Mouse (Mus musculus) heart, embryonic 11.5 days (tissue): ENCODE data around the gene Dscam. TPM values are rescaled to one million over a fixed set of nuclear protein-coding genes. Genes with fewer than 3 reads are reported as not detected.

Source experiments
- ATAC-seq: fragments of 200-750 bp; cut with Nextera tagmentation; replicated peaks from 2 replicates; pipeline ENCODE4 v1.8.0; 2017; ENCODE audit warnings: moderate library complexity; ENCODE audit not compliant: insufficient number of reproducible peaks, low FRiP score, low TSS enrichment
- H3K27ac ChIP-seq: fragments of 300-500 bp; sonication (generic); 2 replicates; pipeline ENCODE4 v1.5.1; 2014; ENCODE audit warnings: mild to moderate bottlenecking, low read depth, low read length
- H3K27me3 ChIP-seq: fragments of 300-500 bp; sonication (generic); 2 replicates; pipeline ENCODE4 v1.6.1; 2014; ENCODE audit warnings: mild to moderate bottlenecking, low read length, mixed read lengths; ENCODE audit not compliant: control insufficient read depth, insufficient read depth
- H3K36me3 ChIP-seq: fragments of 300-500 bp; sonication (generic); 2 replicates; pipeline ENCODE4 v1.6.1; 2014; ENCODE audit warnings: mild to moderate bottlenecking, low read length, moderate library complexity, mixed read lengths; ENCODE audit not compliant: control insufficient read depth, insufficient read depth
- H3K4me1 ChIP-seq: fragments of 300-500 bp; sonication (generic); 2 replicates; pipeline ENCODE4 v1.6.1; 2014; ENCODE audit warnings: low read length; ENCODE audit not compliant: control insufficient read depth, insufficient read depth
- H3K4me2 ChIP-seq: fragments of 300-500 bp; sonication (generic); 2 replicates; pipeline ENCODE4 v1.6.1; 2014; ENCODE audit warnings: mild to moderate bottlenecking, moderate library complexity
- H3K4me3 ChIP-seq: fragments of 300-500 bp; sonication (generic); 2 replicates; pipeline ENCODE4 v1.5.1; 2014; ENCODE audit warnings: low read depth, low read length
- H3K9ac ChIP-seq: fragments of 300-500 bp; sonication (generic); 2 replicates; pipeline ENCODE4 v1.6.1; 2014; ENCODE audit warnings: mild to moderate bottlenecking, low read depth, low read length, moderate library complexity
- H3K9me3 ChIP-seq: fragments of 300-500 bp; sonication (generic); replicated peaks from 2 replicates; pipeline ENCODE4 v1.6.1; 2016; ENCODE audit warnings: low read length; ENCODE audit not compliant: control insufficient read depth
- WGBS: fragments of 180-500 bp; shearing (Covaris S2); extraction: QIAGEN DNeasy Blood & Tissue Kit; methylation state at CpG from one replicate; pipeline ENCODE4 v1.1.7; 2014; ENCODE audit not compliant: insufficient replicate concordance; 5-methylcytosine and 5-hydroxymethylcytosine counted together
- polyA plus RNA-seq: library from polyadenylated mRNA; unstranded; fragments of >200 nt; fragmentation: Nextera tagmentation; extraction: Ambion mirVana; gene quantifications from 2 replicates; pipeline ENCODE4 v1.2.1, GENCODE M21; 2014

Gene Dscam
- polyA plus RNA-seq, 1 experiment from 2014 or later: 0.10 TPM

- no peak overlapping the region for H3K4me2 ChIP-seq
- ATAC-seq: no peak
- H3K9ac ChIP-seq: no peak overlapping the region
Observed at GRCm38 (mm10) chr16:97006854-97007182, 163.7 kb downstream of the Dscam start.

GRCm38 (mm10) chr16:97006041-97006853 lies 164.3 kb downstream of the Dscam start:
- Histone ChIP-seq H3K27ac (peak overlapping the region; percentile 76), H3K27me3 (no peaks in the 10 kb centered on the region), H3K36me3 (no peaks in the 10 kb centered on the region), H3K9ac (no peak overlapping the region), H3K4me2 (no peak overlapping the region), H3K4me1 (peaks cover 13% of the 10 kb centered on the region), H3K4me3 (no peak overlapping the region), H3K9me3 (no peaks in the 10 kb centered on the region)
- WGBS: 26% methylated on average over 9 of the region's 9 CpGs
- peak; percentile 93 for ATAC-seq

More at GRCm38 (mm10) chr16:97006854-97007182, 163.7 kb downstream of the Dscam start:
- Histone ChIP-seq H3K9me3 (no peaks in the 10 kb centered on the region), H3K27me3 (no peaks in the 10 kb centered on the region), H3K4me1 (peaks cover 13% of the 10 kb centered on the region), H3K27ac (peak overlapping the region; percentile 73), H3K36me3 (no peaks in the 10 kb centered on the region), H3K4me3 (no peak overlapping the region)

- Histone ChIP-seq H3K27ac (no peak overlapping the region), H3K9me3 (no peaks in the 10 kb centered on the region), H3K36me3 (no peaks in the 10 kb centered on the region), H3K27me3 (no peaks in the 10 kb centered on the region), H3K4me1 (peaks cover 13% of the 10 kb centered on the region), H3K4me2 (no peak overlapping the region), H3K4me3 (no peak overlapping the region), H3K9ac (no peak overlapping the region)
- no peak for ATAC-seq
- WGBS: 50% methylated on average over 1 of the region's 1 CpGs
Observed at GRCm38 (mm10) chr16:97003965-97004364, 166.6 kb downstream of the Dscam start.

GRCm38 (mm10) chr16:97002837-97003236 lies 167.7 kb downstream of the Dscam start:
- H3K9ac ChIP-seq: no peak overlapping the region
- ATAC-seq: no peak
- no peaks in the 10 kb centered on the region for H3K36me3 ChIP-seq
- WGBS: 58% methylated on average over 2 of the region's 2 CpGs
- H3K9me3 ChIP-seq: no peaks in the 10 kb centered on the region
- H3K4me2 ChIP-seq: no peak overlapping the region
- H3K4me3 ChIP-seq: no peak overlapping the region
- H3K4me1 ChIP-seq: peaks cover 13% of the 10 kb centered on the region
- no peaks in the 10 kb centered on the region for H3K27me3 ChIP-seq
- H3K27ac ChIP-seq: no peak overlapping the region

GRCm38 (mm10) chr16:97002189-97002588 lies 168.4 kb downstream of the Dscam start:
- 73% methylated on average over 3 of the region's 3 CpGs for WGBS
- H3K4me2 ChIP-seq: no peak overlapping the region
- no peaks in the 10 kb centered on the region for H3K27me3 ChIP-seq
- no peaks in the 10 kb centered on the region for H3K36me3 ChIP-seq
- peaks cover 9% of the 10 kb centered on the region for H3K4me1 ChIP-seq
- no peak overlapping the region for H3K9ac ChIP-seq
- no peak overlapping the region for H3K4me3 ChIP-seq
- ATAC-seq: no peak
- H3K9me3 ChIP-seq: no peaks in the 10 kb centered on the region
- no peak overlapping the region for H3K27ac ChIP-seq

GRCm38 (mm10) chr16:96996854-96997253 lies 173.7 kb downstream of the Dscam start:
- no peak overlapping the region for H3K9ac ChIP-seq
- H3K4me2 ChIP-seq: no peak overlapping the region
- no peaks in the 10 kb centered on the region for H3K27me3 ChIP-seq
- no peak for ATAC-seq
- H3K27ac ChIP-seq: no peak overlapping the region
- H3K36me3 ChIP-seq: no peaks in the 10 kb centered on the region
- 78% methylated on average over 3 of the region's 3 CpGs for WGBS
- H3K9me3 ChIP-seq: no peaks in the 10 kb centered on the region
- no peaks in the 10 kb centered on the region for H3K4me1 ChIP-seq
- H3K4me3 ChIP-seq: no peak overlapping the region

GRCm38 (mm10) chr16:96995858-96996257 lies 174.7 kb downstream of the Dscam start:
- Histone ChIP-seq H3K27me3 (no peaks in the 10 kb centered on the region), H3K9me3 (no peaks in the 10 kb centered on the region), H3K36me3 (no peaks in the 10 kb centered on the region), H3K4me3 (no peak overlapping the region), H3K9ac (no peak overlapping the region), H3K4me1 (no peaks in the 10 kb centered on the region), H3K4me2 (no peak overlapping the region), H3K27ac (no peak overlapping the region)
- 78% methylated on average over 4 of the region's 4 CpGs for whole genome bisulfite sequencing
- no peak for ATAC-seq

GRCm38 (mm10) chr16:96987396-96987795 lies 183.2 kb downstream of the Dscam start:
- WGBS: 75% methylated on average over 2 of the region's 2 CpGs
- Histone ChIP-seq H3K27me3 (no peaks in the 10 kb centered on the region), H3K9me3 (no peaks in the 10 kb centered on the region), H3K27ac (no peak overlapping the region), H3K4me2 (no peak overlapping the region), H3K4me3 (no peak overlapping the region), H3K9ac (no peak overlapping the region), H3K36me3 (no peaks in the 10 kb centered on the region), H3K4me1 (no peaks in the 10 kb centered on the region)
- no peak for ATAC-seq

GRCm38 (mm10) chr16:96973300-96973699 lies 197.3 kb downstream of the Dscam start:
- no peaks in the 10 kb centered on the region for H3K4me1 ChIP-seq
- H3K9ac ChIP-seq: no peak overlapping the region
- no peak for ATAC-seq
- no peak overlapping the region for H3K4me3 ChIP-seq
- H3K4me2 ChIP-seq: no peak overlapping the region
- no peak overlapping the region for H3K27ac ChIP-seq
- 85% methylated on average over 7 of the region's 7 CpGs for WGBS
- H3K36me3 ChIP-seq: no peaks in the 10 kb centered on the region
- no peaks in the 10 kb centered on the region for H3K27me3 ChIP-seq
- no peaks in the 10 kb centered on the region for H3K9me3 ChIP-seq
